Mouse (Mus musculus): Measurements from ENCODE around the gene Etnk1. TPM values are rescaled to one million over a fixed set of nuclear protein-coding genes. Genes with fewer than 3 reads are reported as not detected.
"Not testable (repeated sequence)": the region's sequence is repeated elsewhere in the genome, so short reads cannot be mapped to it uniquely, and the experiment has no call there.

Etnk1 gene
- total and polyA plus RNA-seq, 2 experiments, result 14.0 to 26.4 TPM

GRCm38 (mm10) chr6:143140884-143141283 is 26.1 kb upstream of the Etnk1 start:
- Histone ChIP-seq H3K9ac (ENCODE audit: low read depth, low read length) (no peak overlapping the region), H3K4me1 (ENCODE audit: control insufficient read depth, insufficient read depth, low read length) (no peaks in the 10 kb centered on the region), H3K36me3 (ENCODE audit: control insufficient read depth, insufficient read depth, low read length) (no peaks in the 10 kb centered on the region), H3K27me3 (ENCODE audit: control insufficient read depth, insufficient read depth, low read length) (no peaks in the 10 kb centered on the region), H3K27ac (replicated peaks; ENCODE audit: insufficient read depth, low read depth, low read length) (no peak overlapping the region), H3K4me3 (ENCODE audit: insufficient read depth, low read depth, low read length) (no peak overlapping the region), H3K79me2 (ENCODE audit: control insufficient read depth, insufficient read depth, low read length) (no peaks in the 10 kb centered on the region)
- WGBS, result 86% methylated on average over 9 of the region's 9 CpGs
- no peak for DNase-seq (ENCODE audit: extremely low read depth, low read depth, low spot score)
- no peak for TF ChIP-seq POLR2A (IDR thresholded peaks at IDR 0.05; ENCODE audit: extremely low read depth, insufficient read depth, low read length)
- TF ChIP-seq CTCF (IDR thresholded peaks at IDR 0.05; ENCODE audit: low read depth, low read length), result no peak

GRCm38 (mm10) chr6:143141624-143142592 is 25.1 kb upstream of the Etnk1 start:
- not testable (repeated sequence) for H3K4me1 ChIP-seq (ENCODE audit: control insufficient read depth, insufficient read depth, low read length); H3K9ac ChIP-seq (ENCODE audit: low read depth, low read length); H3K27ac ChIP-seq (replicated peaks; ENCODE audit: insufficient read depth, low read depth, low read length); H3K27me3 ChIP-seq (ENCODE audit: control insufficient read depth, insufficient read depth, low read length); H3K36me3 ChIP-seq (ENCODE audit: control insufficient read depth, insufficient read depth, low read length); DNase-seq (ENCODE audit: extremely low read depth, low read depth, low spot score); H3K79me2 ChIP-seq (ENCODE audit: control insufficient read depth, insufficient read depth, low read length); H3K4me3 ChIP-seq (ENCODE audit: insufficient read depth, low read depth, low read length)
- 85% methylated on average over 10 of the region's 10 CpGs for WGBS

- 95% methylated on average over 4 of the region's 4 CpGs for WGBS
Measured at GRCm38 (mm10) chr6:143142861-143143260, 24.2 kb upstream of the Etnk1 start.

GRCm38 (mm10) chr6:143143321-143143720 is 23.7 kb upstream of the Etnk1 start:
- Histone ChIP-seq H3K36me3 (ENCODE audit: control insufficient read depth, insufficient read depth, low read length) (no peaks in the 10 kb centered on the region), H3K27me3 (ENCODE audit: control insufficient read depth, insufficient read depth, low read length) (no peaks in the 10 kb centered on the region), H3K4me3 (ENCODE audit: insufficient read depth, low read depth, low read length) (no peak overlapping the region), H3K27ac (replicated peaks; ENCODE audit: insufficient read depth, low read depth, low read length) (no peak overlapping the region), H3K4me1 (ENCODE audit: control insufficient read depth, insufficient read depth, low read length) (no peaks in the 10 kb centered on the region), H3K79me2 (ENCODE audit: control insufficient read depth, insufficient read depth, low read length) (no peaks in the 10 kb centered on the region), H3K9ac (ENCODE audit: low read depth, low read length) (no peak overlapping the region)
- no peak for TF ChIP-seq POLR2A (IDR thresholded peaks at IDR 0.05; ENCODE audit: extremely low read depth, insufficient read depth, low read length)
- no peak for TF ChIP-seq CTCF (IDR thresholded peaks at IDR 0.05; ENCODE audit: low read depth, low read length)
- WGBS, result 92% methylated on average over 9 of the region's 9 CpGs
- no peak for DNase-seq (ENCODE audit: extremely low read depth, low read depth, low spot score)

More at GRCm38 (mm10) chr6:143142861-143143260, 24.2 kb upstream of the Etnk1 start:
- Histone ChIP-seq H3K27ac (replicated peaks; ENCODE audit: insufficient read depth, low read depth, low read length) (no peak overlapping the region), H3K79me2 (ENCODE audit: control insufficient read depth, insufficient read depth, low read length) (no peaks in the 10 kb centered on the region), H3K36me3 (ENCODE audit: control insufficient read depth, insufficient read depth, low read length) (no peaks in the 10 kb centered on the region), H3K27me3 (ENCODE audit: control insufficient read depth, insufficient read depth, low read length) (no peaks in the 10 kb centered on the region), H3K9ac (ENCODE audit: low read depth, low read length) (no peak overlapping the region), H3K4me1 (ENCODE audit: control insufficient read depth, insufficient read depth, low read length) (no peaks in the 10 kb centered on the region), H3K4me3 (ENCODE audit: insufficient read depth, low read depth, low read length) (no peak overlapping the region)
- DNase-seq (ENCODE audit: extremely low read depth, low read depth, low spot score), result no peak
- TF ChIP-seq POLR2A (IDR thresholded peaks at IDR 0.05; ENCODE audit: extremely low read depth, insufficient read depth, low read length) (no peak), CTCF (IDR thresholded peaks at IDR 0.05; ENCODE audit: low read depth, low read length) (no peak)

- no peaks in the 10 kb centered on the region for H3K4me1 ChIP-seq (ENCODE audit: control insufficient read depth, insufficient read depth, low read length)
- WGBS, result 56% methylated on average over 19 of the region's 19 CpGs
- no peaks in the 10 kb centered on the region for H3K36me3 ChIP-seq (ENCODE audit: control insufficient read depth, insufficient read depth, low read length)
- no peak for DNase-seq (ENCODE audit: extremely low read depth, low read depth, low spot score)
- no peak overlapping the region for H3K27ac ChIP-seq (replicated peaks; ENCODE audit: insufficient read depth, low read depth, low read length)
- H3K79me2 ChIP-seq (ENCODE audit: control insufficient read depth, insufficient read depth, low read length), result no peaks in the 10 kb centered on the region
- H3K4me3 ChIP-seq (ENCODE audit: insufficient read depth, low read depth, low read length), result peak overlapping the region; percentile 31; the same call in 1 of the 2 replicates
- no peaks in the 10 kb centered on the region for H3K27me3 ChIP-seq (ENCODE audit: control insufficient read depth, insufficient read depth, low read length)
- no peak overlapping the region for H3K9ac ChIP-seq (ENCODE audit: low read depth, low read length)
- no peak for TF ChIP-seq CTCF (IDR thresholded peaks at IDR 0.05; ENCODE audit: low read depth, low read length)
- TF ChIP-seq POLR2A (IDR thresholded peaks at IDR 0.05; ENCODE audit: extremely low read depth, insufficient read depth, low read length), result no peak
Measured at GRCm38 (mm10) chr6:143143775-143144273, 23.2 kb upstream of the Etnk1 start.

- H3K27ac ChIP-seq (replicated peaks; ENCODE audit: insufficient read depth, low read depth, low read length), result no peak overlapping the region
- H3K36me3 ChIP-seq (ENCODE audit: control insufficient read depth, insufficient read depth, low read length), result no peaks in the 10 kb centered on the region
- no peaks in the 10 kb centered on the region for H3K4me1 ChIP-seq (ENCODE audit: control insufficient read depth, insufficient read depth, low read length)
- WGBS, result 98% methylated on average over 2 of the region's 2 CpGs
- no peak overlapping the region for H3K9ac ChIP-seq (ENCODE audit: low read depth, low read length)
- no peaks in the 10 kb centered on the region for H3K79me2 ChIP-seq (ENCODE audit: control insufficient read depth, insufficient read depth, low read length)
- no peak overlapping the region for H3K4me3 ChIP-seq (ENCODE audit: insufficient read depth, low read depth, low read length)
- no peaks in the 10 kb centered on the region for H3K27me3 ChIP-seq (ENCODE audit: control insufficient read depth, insufficient read depth, low read length)
- DNase-seq (ENCODE audit: extremely low read depth, low read depth, low spot score), result no peak
- no peak for TF ChIP-seq CTCF (IDR thresholded peaks at IDR 0.05; ENCODE audit: low read depth, low read length)
- no peak for TF ChIP-seq POLR2A (IDR thresholded peaks at IDR 0.05; ENCODE audit: extremely low read depth, insufficient read depth, low read length)
Measured at GRCm38 (mm10) chr6:143144556-143144955, 22.5 kb upstream of the Etnk1 start.

Measured in liver, adult 2 months (tissue).